Mouse (Mus musculus): Measurements from ENCODE around the gene U90926.

DNA sequence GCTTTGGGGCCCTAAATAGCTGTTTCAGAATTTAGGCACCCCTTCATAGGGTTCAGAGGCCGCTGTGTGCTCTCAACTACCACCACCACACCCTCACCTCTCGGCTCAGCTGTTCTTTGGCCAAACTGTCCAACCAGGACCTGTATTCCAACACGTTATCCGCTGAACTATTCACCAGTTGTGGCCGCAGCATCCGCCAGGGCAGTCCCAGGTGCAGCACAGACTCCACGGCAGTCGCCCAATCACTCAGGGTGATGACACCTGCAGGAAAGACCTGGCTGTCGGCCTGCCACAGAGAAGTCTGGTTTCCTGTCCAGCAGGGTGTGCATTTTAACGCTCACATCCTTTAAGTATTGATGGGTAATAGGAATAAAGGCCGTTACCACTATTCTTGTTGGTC is 15.1 kb upstream of the U90926 start:
- TF ChIP-seq CTCF (IDR thresholded peaks at IDR 0.05; ENCODE audit: low read depth): no peak
- no peak for TF ChIP-seq EP300 (IDR thresholded peaks at IDR 0.05; ENCODE audit: low read depth)

Measured in heart, postnatal 0 days (tissue).